Mouse (Mus musculus) left cerebral cortex, postnatal 36 days (tissue): Measurements from ENCODE around the gene Atp1a1. TPM values are rescaled to one million over a fixed set of nuclear protein-coding genes. Genes with fewer than 3 reads are reported as not detected.

Experiments used
- total RNA-seq, 2 experiments: library from RNA; stranded (reverse); gene quantifications; 2 replicates each; pipeline ENCODE4 v1.2.3; 2021

Gene Atp1a1
- total RNA-seq, 2 experiments from 2014 or later, result 1,016 to 1,239 TPM

Other genes with a start within 250 kb of the Atp1a1 start
- gene Igsf3, start 227.6 kb downstream of the Atp1a1 start, total RNA-seq, result 10 to 100 TPM; 19.4 to 23.3 TPM
- under 1 TPM; 0.32 to 0.36 TPM for gene Mab21l3, start 244.3 kb upstream of the Atp1a1 start, total RNA-seq